11 mouse cellular contexts compared by ENCODE assay signal in genomic region chr6:140508475-140509150, GRCm38 (mm10).
A peak's percentile ranks its signal among the peaks of the same experiment; 100 is the strongest.
DNase-seq lines count a peak whose midpoint lies in the region; ATAC-seq and TF ChIP-seq lines count a peak whose summit lies in the region.
"Had no signal": no experiment of that assay in that cellular context is flagged by ENCODE, and none has a peak within 500 bp of the region (broad histone marks: within the 10 kb centered on the region; RNA-seq: fewer than 3 reads in every experiment).

No protein-coding gene starts in this region.

- 0 out of 2 replicates have a peak overlapping the region, but pooled peaks have one; percentile 14 for H3K27ac ChIP-seq in layer of hippocampus, adult 2 months
- no peak overlapping the region for H3K27ac ChIP-seq in embryonic facial prominence, embryonic 12.5 days
- H3K27ac ChIP-seq in midbrain, embryonic 16.5 days (ENCODE audit: low read length), result no peak overlapping the region
- H3K27ac ChIP-seq: macrophage had no signal

- no peaks in the 10 kb centered on the region for H3K27me3 ChIP-seq in embryonic facial prominence, embryonic 12.5 days
- no peaks in the 10 kb centered on the region for H3K27me3 ChIP-seq in midbrain, embryonic 16.5 days (ENCODE audit: control insufficient read depth, insufficient read depth, low read depth, low read length)

- peak; percentile 54 for DNase-seq in cerebellum, adult 9-11 months
- DNase-seq in cerebellum, postnatal 36 days, result no peak
- DNase-seq in layer of hippocampus, adult 2 months (ENCODE audit: low spot score in 2 of 2), result no peak
- DNase-seq in layer of hippocampus, adult 9-11 months, result no peak
- DNase-seq in MN1 (ENCODE audit: low spot score), result no peak
- DNase-seq in urinary bladder, postnatal 36 days (ENCODE audit: low spot score in 2 of 2), result no peak
- DNase-seq: B cell, adult 2 months; heart, postnatal 10 days had no signal

- H3K9me3 ChIP-seq in embryonic facial prominence, embryonic 12.5 days, result no peaks in the 10 kb centered on the region
- H3K9me3 ChIP-seq in midbrain, embryonic 16.5 days (replicated peaks; ENCODE audit: control insufficient read depth, low read length, poor library complexity, severe bottlenecking), result no peaks in the 10 kb centered on the region

- ATAC-seq in embryonic facial prominence, embryonic 12.5 days (ENCODE audit: insufficient number of reproducible peaks, insufficient read depth, low FRiP score, low TSS enrichment), result no peak
- peak; percentile 47 for ATAC-seq in midbrain, embryonic 16.5 days

- H3K4me3 ChIP-seq in layer of hippocampus, adult 2 months, result no peak overlapping the region
- no peak overlapping the region for H3K4me3 ChIP-seq in embryonic facial prominence, embryonic 12.5 days
- no peak overlapping the region for H3K4me3 ChIP-seq in midbrain, embryonic 16.5 days (ENCODE audit: low read depth, low read length)

- peaks cover 51% of the 10 kb centered on the region for H3K4me1 ChIP-seq in embryonic facial prominence, embryonic 12.5 days
- H3K4me1 ChIP-seq in midbrain, embryonic 16.5 days (ENCODE audit: control insufficient read depth, insufficient read depth, low read length), result peaks cover 12% of the 10 kb centered on the region

- no peak overlapping the region for H3K9ac ChIP-seq in embryonic facial prominence, embryonic 12.5 days
- H3K9ac ChIP-seq in midbrain, embryonic 16.5 days (ENCODE audit: low read depth, low read length), result no peak overlapping the region

- TF ChIP-seq CTCF in layer of hippocampus, adult 2 months (conservative IDR thresholded peaks at IDR 0.05), result no peak

- 0 out of 2 replicates have a peak overlapping the region, but pooled peaks have one; percentile 1 for H3K4me2 ChIP-seq in embryonic facial prominence, embryonic 12.5 days (replicated peaks)
- no peak overlapping the region for H3K4me2 ChIP-seq in midbrain, embryonic 16.5 days (ENCODE audit: low read length)

- H3K36me3 ChIP-seq in embryonic facial prominence, embryonic 12.5 days, result no peaks in the 10 kb centered on the region
- H3K36me3 ChIP-seq in midbrain, embryonic 16.5 days (ENCODE audit: control insufficient read depth, insufficient read depth, low read length), result no peaks in the 10 kb centered on the region

- WGBS in embryonic facial prominence, embryonic 12.5 days, result 60% methylated on average over 13 of the region's 13 CpGs
- 60% methylated on average over 13 of the region's 13 CpGs for WGBS in midbrain, embryonic 16.5 days
